Mouse (Mus musculus) forebrain, embryonic 11.5 days (tissue): Measurements from ENCODE around the gene Zfyve16. TPM values are rescaled to one million over a fixed set of nuclear protein-coding genes. Genes with fewer than 3 reads are reported as not detected.

Source experiments
- ATAC-seq: fragments of 200-750 bp; cut with Nextera tagmentation; replicated peaks from 2 replicates; pipeline ENCODE4 v1.8.0; 2017; ENCODE audit warnings: moderate TSS enrichment; ENCODE audit not compliant: low FRiP score
- DNase-seq: peaks from one replicate; pipeline ENCODE4 v3.0.0-alpha.2; 2017; ENCODE audit warnings: low spot score
- H3K27ac ChIP-seq: fragments of 300-500 bp; sonication (generic); 2 replicates; pipeline ENCODE4 v1.5.1; 2014; ENCODE audit warnings: low read depth, low read length
- H3K27me3 ChIP-seq: fragments of 300-500 bp; sonication (generic); 2 replicates; pipeline ENCODE4 v1.6.1; 2014; ENCODE audit warnings: mild to moderate bottlenecking, low read length, mixed read lengths; ENCODE audit not compliant: control insufficient read depth, insufficient read depth
- H3K36me3 ChIP-seq: fragments of 300-500 bp; sonication (generic); 2 replicates; pipeline ENCODE4 v1.6.1; 2014; ENCODE audit warnings: mild to moderate bottlenecking, low read length, moderate library complexity, mixed read lengths; ENCODE audit not compliant: control insufficient read depth, insufficient read depth
- H3K4me1 ChIP-seq: fragments of 300-500 bp; sonication (generic); replicated peaks from 2 replicates; pipeline ENCODE4 v1.6.1; 2014; ENCODE audit warnings: low read length, mixed read lengths; ENCODE audit not compliant: control insufficient read depth, insufficient read depth
- H3K4me2 ChIP-seq: fragments of 300-500 bp; sonication (generic); 2 replicates; pipeline ENCODE4 v1.6.1; 2014; ENCODE audit warnings: low read depth, mild to moderate bottlenecking, low read length, moderate library complexity, mixed read lengths; ENCODE audit not compliant: severe bottlenecking
- H3K4me3 ChIP-seq: fragments of 300-500 bp; sonication (generic); 2 replicates; pipeline ENCODE4 v1.5.1; 2014; ENCODE audit warnings: low read depth, low read length
- H3K9ac ChIP-seq: fragments of 300-500 bp; sonication (generic); 2 replicates; pipeline ENCODE4 v1.6.1; 2014; ENCODE audit warnings: low read length
- H3K9me3 ChIP-seq: fragments of 300-500 bp; sonication (generic); 2 replicates; pipeline ENCODE4 v1.6.1; 2016; ENCODE audit warnings: low read length, mixed read lengths; ENCODE audit not compliant: control insufficient read depth
- WGBS: fragments of 180-500 bp; shearing (Covaris S2); extraction: QIAGEN DNeasy Blood & Tissue Kit; methylation state at CpG from one replicate; pipeline ENCODE4 v1.1.7; 2014; 5-methylcytosine and 5-hydroxymethylcytosine counted together
- polyA plus RNA-seq: library from polyadenylated mRNA; unstranded; fragments of >200 nt; fragmentation: Nextera tagmentation; extraction: Ambion mirVana; gene quantifications from 2 replicates; pipeline ENCODE4 v1.2.1, GENCODE M21; 2014

The Zfyve16 gene
- polyA plus RNA-seq, 1 experiment from 2014 or later: 13.0 TPM

- no peaks in the 10 kb centered on the region; the same call in 1 of the 2 replicates for H3K36me3 ChIP-seq
- no peak overlapping the region for H3K9ac ChIP-seq
- H3K27me3 ChIP-seq: no peaks in the 10 kb centered on the region
- 88% methylated on average over 4 of the region's 4 CpGs for WGBS
- no peak overlapping the region for H3K27ac ChIP-seq
- no peak for DNase-seq
- no peak for ATAC-seq
- no peak overlapping the region for H3K4me3 ChIP-seq
- no peaks in the 10 kb centered on the region for H3K4me1 ChIP-seq
- H3K9me3 ChIP-seq: no peaks in the 10 kb centered on the region
- H3K4me2 ChIP-seq: no peak overlapping the region
Measured at GRCm38 (mm10) chr13:92490817-92491216, 39.9 kb downstream of the Zfyve16 start.

DNA sequence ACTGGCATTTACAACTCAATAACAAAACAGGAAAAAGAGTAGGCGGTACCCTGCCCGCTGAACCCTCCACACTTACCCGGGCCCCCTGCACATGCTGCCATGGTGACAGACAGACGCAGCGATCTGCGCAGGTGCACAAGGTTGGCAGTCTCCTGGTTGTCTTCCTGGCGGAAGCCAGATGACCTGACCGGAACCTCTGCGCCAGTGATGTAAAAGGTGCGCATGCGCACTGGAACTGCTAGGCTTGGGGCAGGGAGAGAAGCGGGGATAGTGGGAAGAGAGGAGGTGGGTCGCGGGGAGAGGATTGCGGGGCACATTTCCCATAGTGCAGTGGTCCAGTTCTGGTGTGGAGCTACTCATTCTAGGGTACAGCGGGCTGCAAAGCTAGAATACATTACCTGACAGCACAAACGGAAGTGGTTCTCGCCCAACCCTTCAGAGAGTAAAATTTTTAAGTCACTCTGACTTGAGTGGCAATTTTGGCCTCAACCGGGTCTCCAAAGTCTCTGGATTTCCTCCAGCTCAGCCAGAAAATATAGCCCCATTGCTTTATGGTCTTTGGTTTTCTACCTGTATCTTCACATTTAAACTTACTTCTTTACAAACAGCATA lies 46.7 kb downstream of the Zfyve16 start, which contains the start of gene Fam151b:
Fam151b (minus strand) TSS at position 164 of the 612 bp plus-strand sequence.
- Histone ChIP-seq H3K9me3 (no peaks in the 10 kb centered on the region), H3K27me3 (no peaks in the 10 kb centered on the region), H3K36me3 (no peaks in the 10 kb centered on the region), H3K4me2 (peak within 1 kb of the TSS; percentile 60), H3K9ac (peak within 1 kb of the TSS; percentile 58), H3K4me1 (no peaks in the 10 kb centered on the region), H3K27ac (no peak within 1 kb of the TSS), H3K4me3 (peak within 1 kb of the TSS; percentile 26)
- DNase-seq (peak; percentile 95), ATAC-seq (peak; percentile 100)
- 7% methylated on average over 19 of the region's 19 CpGs for WGBS

DNA sequence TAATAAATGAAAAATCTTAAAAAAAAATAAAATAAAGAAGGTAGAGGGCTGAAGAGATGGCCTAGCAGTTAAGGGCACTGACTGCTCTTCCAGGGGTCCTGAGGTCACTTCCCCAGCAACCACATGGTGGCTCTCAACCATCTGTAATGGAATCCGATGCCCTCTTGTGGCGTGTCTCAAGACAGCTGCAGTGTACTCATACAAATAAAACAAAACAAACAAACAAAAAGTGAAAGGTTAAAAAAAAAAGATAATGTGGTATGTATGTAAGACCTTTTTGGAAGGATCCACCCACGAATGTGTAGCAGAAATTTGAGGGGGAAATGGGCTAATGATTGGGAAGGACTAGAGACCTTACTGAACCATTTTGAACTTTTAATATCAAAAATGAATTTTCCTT lies 47.3 kb downstream of the Zfyve16 start:
- 5% methylated on average over 3 of the region's 3 CpGs for WGBS
- Histone ChIP-seq H3K4me3 (peak overlapping the region; percentile 26), H3K27ac (no peak overlapping the region), H3K36me3 (no peaks in the 10 kb centered on the region), H3K4me2 (peak overlapping the region; percentile 60), H3K9ac (peak overlapping the region; percentile 58), H3K27me3 (no peaks in the 10 kb centered on the region), H3K9me3 (no peaks in the 10 kb centered on the region), H3K4me1 (no peaks in the 10 kb centered on the region)
- ATAC-seq (peak; percentile 72), DNase-seq (peak; percentile 64)

DNA sequence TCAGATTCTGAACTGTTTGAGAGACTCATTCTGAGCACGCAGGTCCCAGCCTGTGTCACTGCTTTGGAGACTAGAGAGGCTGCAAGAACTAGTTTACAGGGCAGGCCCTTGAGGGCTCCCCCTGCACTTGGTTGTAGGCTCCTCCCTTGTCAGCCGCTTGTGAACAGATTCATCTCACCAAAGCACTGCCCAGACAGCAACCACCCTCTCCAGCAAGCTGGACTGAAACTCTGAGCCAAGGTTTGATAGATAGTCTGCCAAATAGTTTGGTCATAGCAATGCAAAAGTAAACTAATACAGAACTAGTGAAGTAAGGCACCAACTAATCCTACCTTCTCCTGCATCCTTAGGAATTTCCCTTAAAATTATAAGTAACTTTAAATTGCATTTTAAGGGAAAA lies 60.5 kb downstream of the Zfyve16 start:
- Histone ChIP-seq H3K4me3 (no peak overlapping the region), H3K9ac (no peak overlapping the region), H3K27ac (no peak overlapping the region), H3K4me1 (no peaks in the 10 kb centered on the region), H3K36me3 (no peaks in the 10 kb centered on the region), H3K9me3 (no peaks in the 10 kb centered on the region), H3K4me2 (no peak overlapping the region), H3K27me3 (no peaks in the 10 kb centered on the region)
- DNase-seq (no peak), ATAC-seq (no peak)
- 82% methylated on average over 2 of the region's 2 CpGs for WGBS

DNA sequence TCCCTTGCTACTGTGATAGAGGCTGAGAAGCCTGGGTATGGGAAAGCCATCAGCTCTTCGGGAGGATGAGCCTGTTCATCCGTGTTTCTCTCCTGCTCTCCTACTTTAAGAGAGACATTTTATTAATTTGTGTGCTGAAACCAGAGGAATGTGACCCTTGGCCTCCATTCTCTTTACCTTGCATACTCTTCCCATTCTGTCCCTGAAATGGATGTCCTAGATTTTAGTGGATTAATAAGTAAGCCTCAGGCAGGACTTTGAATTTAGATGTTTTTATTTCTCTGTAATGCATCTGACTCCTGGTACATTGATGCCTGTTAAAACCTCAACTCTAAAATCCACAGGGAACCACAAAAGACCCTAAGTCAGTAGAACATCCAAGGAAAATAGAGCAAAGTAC lies 61.3 kb downstream of the Zfyve16 start:
- H3K4me2 ChIP-seq: no peak overlapping the region
- H3K27ac ChIP-seq: no peak overlapping the region
- H3K4me1 ChIP-seq: no peaks in the 10 kb centered on the region
- no peaks in the 10 kb centered on the region for H3K36me3 ChIP-seq
- DNase-seq (no peak), ATAC-seq (no peak)
- H3K9me3 ChIP-seq: no peaks in the 10 kb centered on the region
- H3K9ac ChIP-seq: no peak overlapping the region
- no peak overlapping the region for H3K4me3 ChIP-seq
- H3K27me3 ChIP-seq: no peaks in the 10 kb centered on the region
- WGBS: 66% methylated on average over 2 of the region's 2 CpGs

- H3K27ac ChIP-seq: no peak overlapping the region
- ATAC-seq: no peak
- H3K4me3 ChIP-seq: no peak overlapping the region
- H3K36me3 ChIP-seq: no peaks in the 10 kb centered on the region
- no peaks in the 10 kb centered on the region for H3K4me1 ChIP-seq
- no peaks in the 10 kb centered on the region for H3K27me3 ChIP-seq
- H3K4me2 ChIP-seq: no peak overlapping the region
- H3K9me3 ChIP-seq: no peaks in the 10 kb centered on the region
- WGBS: 75% methylated on average over 9 of the region's 9 CpGs
- no peak overlapping the region for H3K9ac ChIP-seq
- no peak for DNase-seq
Measured at GRCm38 (mm10) chr13:92467891-92468290, 62.8 kb downstream of the Zfyve16 start.

DNA sequence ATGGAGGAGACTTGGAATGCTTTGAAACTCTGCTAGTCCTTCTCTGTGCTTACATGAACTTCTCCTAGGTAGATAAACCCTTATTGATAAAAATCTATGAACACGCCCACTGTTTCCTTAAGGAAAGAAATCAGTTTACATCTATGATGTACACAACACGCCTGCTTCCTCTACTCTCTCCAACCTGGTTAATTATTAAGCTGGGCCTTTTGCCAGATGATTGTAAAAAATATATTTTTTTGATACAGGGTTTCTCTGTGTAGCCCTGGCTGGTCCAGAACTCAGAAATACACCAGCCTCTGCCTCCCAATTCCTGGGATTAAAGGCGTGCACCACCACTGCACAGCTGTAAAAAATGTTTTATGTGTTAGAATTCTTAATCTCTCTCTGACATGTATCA lies 66.0 kb downstream of the Zfyve16 start:
- Histone ChIP-seq H3K9ac (no peak overlapping the region), H3K9me3 (no peaks in the 10 kb centered on the region)

GRCm38 (mm10) chr13:92446872-92447271 lies 83.8 kb downstream of the Zfyve16 start:
- Histone ChIP-seq H3K36me3 (no peaks in the 10 kb centered on the region), H3K27ac (no peak overlapping the region), H3K27me3 (no peaks in the 10 kb centered on the region), H3K4me2 (no peak overlapping the region), H3K4me1 (no peaks in the 10 kb centered on the region), H3K9ac (no peak overlapping the region), H3K4me3 (no peak overlapping the region), H3K9me3 (no peaks in the 10 kb centered on the region)
- ATAC-seq (no peak), DNase-seq (no peak)
- WGBS: 92% methylated on average over 7 of the region's 7 CpGs

More for the DNA sequence above, 66.0 kb downstream of the Zfyve16 start:
- Histone ChIP-seq H3K4me3 (no peak overlapping the region), H3K4me1 (no peaks in the 10 kb centered on the region), H3K36me3 (no peaks in the 10 kb centered on the region), H3K27ac (no peak overlapping the region), H3K27me3 (no peaks in the 10 kb centered on the region), H3K4me2 (no peak overlapping the region)
- DNase-seq: no peak
- WGBS: 92% methylated on average over 3 of the region's 3 CpGs
- no peak for ATAC-seq

DNA sequence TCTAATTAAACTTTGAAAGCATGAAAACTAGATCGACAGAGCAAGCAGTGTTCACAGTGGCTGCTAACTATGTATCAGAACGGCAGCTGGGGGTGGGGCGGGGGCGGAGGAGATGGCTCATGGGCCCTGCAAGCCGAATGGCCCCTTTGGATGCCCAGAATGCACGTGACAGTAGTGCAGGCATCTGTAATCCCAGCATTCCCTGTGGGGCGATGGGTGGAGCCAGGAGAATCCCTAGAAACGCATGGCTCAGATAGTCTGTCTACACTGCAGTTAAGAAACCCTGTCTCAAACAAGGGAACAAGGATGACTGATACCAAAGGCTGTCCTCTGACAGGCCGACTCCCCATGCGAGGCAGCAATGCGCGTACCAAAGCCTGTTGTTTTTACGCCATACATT lies 90.4 kb downstream of the Zfyve16 start:
- WGBS: 78% methylated on average over 13 of the region's 13 CpGs
- H3K9me3 ChIP-seq: no peaks in the 10 kb centered on the region
- H3K9ac ChIP-seq: no peak overlapping the region
- H3K4me2 ChIP-seq: no peak overlapping the region
- H3K27me3 ChIP-seq: no peaks in the 10 kb centered on the region
- DNase-seq (no peak), ATAC-seq (no peak)
- H3K4me1 ChIP-seq: no peaks in the 10 kb centered on the region
- H3K36me3 ChIP-seq: no peaks in the 10 kb centered on the region
- H3K4me3 ChIP-seq: no peak overlapping the region
- H3K27ac ChIP-seq: no peak overlapping the region
